Mouse (Mus musculus): ENCODE data around the gene Gm13089.
"Not testable (repeated sequence)": the region's sequence is repeated elsewhere in the genome, so short reads cannot be mapped to it uniquely, and the experiment has no call there.

The Gm13089 gene

DNA sequence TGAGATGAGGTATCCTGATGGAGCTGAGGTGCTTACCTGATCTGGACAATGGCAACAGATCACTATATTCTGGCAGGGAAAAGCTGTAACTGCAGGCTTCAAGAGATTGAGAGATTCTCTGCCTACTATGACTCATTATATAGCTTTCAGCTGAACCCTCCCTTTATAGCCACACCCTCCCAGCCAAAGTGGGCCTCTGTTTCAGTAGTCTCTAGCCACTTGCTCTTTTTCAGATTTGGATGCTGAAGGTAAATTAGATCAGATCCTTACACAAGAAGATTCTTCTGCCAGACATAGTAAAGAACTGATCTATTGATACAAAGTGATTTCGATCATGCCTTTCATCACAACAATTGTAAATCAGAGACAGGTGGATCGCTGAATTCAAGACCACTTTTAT, at the start of gene Gm13089:
TSS of gene Gm13089 (minus strand) at position 101 of the 400 bp plus-strand sequence.
- DNase-seq (ENCODE audit: low spot score in 2 of 2) = no peak

DNA sequence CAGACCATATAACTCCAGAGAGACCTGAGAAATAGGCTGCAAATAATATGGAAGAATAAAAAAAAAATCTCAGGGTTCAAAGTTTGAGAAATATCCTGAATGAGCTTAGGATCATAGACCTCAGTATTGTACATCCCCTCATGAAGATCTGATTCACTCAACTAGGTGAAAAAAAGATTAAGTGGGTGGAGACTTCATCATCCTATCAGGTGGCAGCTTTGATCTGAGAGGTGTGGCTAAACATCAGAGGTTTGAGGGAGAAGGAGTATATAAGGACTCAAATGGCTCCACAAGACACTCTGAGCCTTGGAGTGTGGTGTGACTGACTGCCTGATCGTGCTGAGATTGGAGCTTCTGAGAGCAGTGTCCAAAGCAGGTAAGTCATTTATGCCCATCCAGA, 16.6 kb upstream of the Gm13089 start, which contains the start of gene Gm13078:
TSS of gene Gm13078 (plus strand) at position 301 of the 400 bp plus-strand sequence.
- no peak for DNase-seq (ENCODE audit: low spot score in 2 of 2)

GRCm38 (mm10) chr4:143657146-143657545, 45.4 kb downstream of the Gm13089 start, which contains the start of gene Gm13088:
Gm13088 (minus strand) TSS chr4:143657246.
- not testable (repeated sequence) for DNase-seq (ENCODE audit: low spot score in 2 of 2)
